Mouse (Mus musculus) frontal cortex, adult 2 months (tissue): ENCODE results near the gene Ddost. TPM values are rescaled to one million over a fixed set of nuclear protein-coding genes. Genes with fewer than 3 reads are reported as not detected.

Source experiments
- DNase-seq, 2 experiments: peaks; one replicate each; pipeline ENCODE4 v3.0.0; 2022; ENCODE audit warnings: low spot score in 1 of 2; ENCODE audit errors: extremely low spot score in 1 of 2
- polyA plus RNA-seq: library from polyadenylated mRNA; depleted of rRNA; stranded (reverse); fragments of >200 nt; gene quantifications from 2 replicates; pipeline ENCODE4 v1.2.3, GENCODE M21; 2012

Gene Ddost
- polyA plus RNA-seq, 1 experiment: 93.1 TPM

DNA sequence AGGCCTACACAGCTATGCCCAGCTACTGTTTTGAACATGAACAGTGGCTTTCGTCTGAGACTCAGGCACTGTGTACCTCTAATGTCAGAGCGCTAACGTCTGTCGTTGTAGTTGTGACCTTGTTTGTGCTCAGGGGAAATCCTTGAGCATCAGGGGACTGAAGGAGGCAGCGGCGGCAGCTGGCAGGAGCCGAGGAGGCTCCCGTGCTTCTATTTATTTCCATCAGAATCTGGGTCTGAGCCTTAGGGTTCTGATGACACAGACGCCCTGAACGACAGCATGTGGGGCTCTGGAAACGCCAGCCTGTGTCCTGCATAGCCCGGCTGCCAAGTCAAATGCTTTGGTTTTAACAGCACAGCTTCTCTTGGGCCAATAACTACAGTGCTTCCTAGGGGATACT, 30.5 kb downstream of the Ddost start:
- no peak for DNase-seq

DNA sequence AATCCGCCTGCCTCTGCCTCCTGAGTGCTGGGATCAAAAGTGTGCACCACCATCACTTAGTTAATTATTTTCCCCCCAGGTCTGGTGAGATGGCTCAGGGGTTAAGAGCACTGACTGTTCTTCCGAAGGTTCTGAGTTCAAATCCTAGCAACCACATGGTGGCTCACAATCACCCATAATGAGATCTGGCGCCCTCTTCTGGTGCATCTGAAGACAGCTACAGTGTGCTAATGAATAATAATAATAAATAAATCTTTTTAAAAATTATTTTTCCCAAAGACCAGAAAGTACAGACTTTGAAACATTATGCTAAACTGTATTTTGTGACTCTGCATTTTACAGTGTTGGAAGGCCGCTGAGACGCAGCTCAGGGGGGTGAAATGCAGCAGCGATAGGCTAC, 31.1 kb downstream of the Ddost start:
- DNase-seq: no peak

DNA sequence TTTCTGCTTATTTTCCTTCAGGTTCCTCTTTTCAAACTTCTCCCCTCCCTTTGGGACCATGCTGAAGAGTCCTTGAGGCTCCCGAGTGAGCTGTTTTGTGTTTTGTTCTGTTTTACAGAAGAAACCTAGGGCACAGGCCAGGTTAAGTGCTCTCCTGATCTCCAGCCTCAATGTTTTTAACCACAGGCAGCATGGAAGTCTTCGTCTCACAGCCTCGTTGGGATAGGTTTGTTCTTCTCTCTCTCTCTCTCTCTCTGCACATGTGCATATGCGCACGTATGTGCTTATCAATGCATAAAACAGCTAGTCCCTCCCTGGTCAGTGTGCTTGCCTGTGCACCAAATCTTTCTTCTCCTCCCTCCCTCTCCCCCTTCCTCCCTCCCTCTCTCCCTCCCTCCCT, 32.3 kb downstream of the Ddost start:
- no peak for DNase-seq

DNA sequence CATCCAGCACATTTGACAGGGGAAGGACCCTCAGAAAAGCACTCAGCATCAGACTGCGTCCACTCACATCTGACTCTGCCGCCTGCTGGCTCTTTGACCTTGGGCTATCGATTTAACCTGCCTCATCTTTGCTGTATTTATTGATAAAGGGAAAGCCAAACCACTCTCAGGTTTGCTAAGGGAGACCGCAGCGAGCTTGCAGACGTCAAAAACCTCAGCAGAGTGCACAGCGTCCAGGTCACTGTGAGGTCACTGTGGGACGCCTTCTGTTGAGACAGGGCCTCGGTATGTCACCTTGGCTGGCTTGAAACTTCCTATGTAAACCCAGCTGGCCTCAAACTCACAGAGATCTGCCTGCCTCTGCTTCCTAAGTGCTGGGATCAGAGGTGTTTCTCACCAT, 32.8 kb downstream of the Ddost start:
- no peak for DNase-seq

DNA sequence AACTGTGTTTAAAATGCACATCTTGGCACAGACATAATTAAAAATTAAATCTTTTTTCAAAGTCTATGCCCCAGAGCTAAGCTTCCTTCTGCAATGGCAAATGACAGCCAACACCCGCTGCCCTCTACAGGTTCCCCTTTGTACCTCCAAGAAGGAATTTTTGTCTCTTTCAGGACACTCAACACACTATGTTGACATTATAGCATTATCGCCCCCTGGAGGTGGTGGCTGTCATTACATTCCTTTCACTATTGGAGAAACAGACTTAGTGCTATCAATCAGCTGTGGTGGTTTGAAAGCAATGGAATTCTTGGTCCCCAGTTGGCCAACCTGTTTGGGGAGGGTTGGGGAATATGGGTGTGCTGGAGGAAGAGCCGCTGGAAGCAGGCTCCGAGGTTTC, 35.4 kb downstream of the Ddost start:
- DNase-seq: peak in 1 of 2 experiments; percentile 81

DNA sequence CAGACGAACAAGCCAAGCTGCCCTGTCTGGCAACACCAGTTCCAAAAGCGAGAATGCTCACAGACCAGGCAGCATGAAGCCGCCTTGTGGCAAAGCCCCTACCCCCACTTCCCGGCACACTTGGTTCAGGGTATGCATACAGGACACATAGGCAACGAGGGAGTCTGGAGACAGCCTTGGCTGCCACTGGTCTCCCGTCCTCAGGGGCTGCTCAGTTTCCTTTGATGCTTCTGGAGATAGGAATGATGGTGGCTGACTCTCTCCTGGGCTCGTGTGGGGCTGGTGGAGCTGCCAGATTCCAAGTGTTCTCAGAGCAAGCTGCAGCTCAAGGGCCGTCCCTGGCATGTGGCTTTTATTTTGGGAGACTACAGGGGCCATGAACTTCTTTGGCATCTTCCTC, 36.9 kb downstream of the Ddost start:
- no peak for DNase-seq

DNA sequence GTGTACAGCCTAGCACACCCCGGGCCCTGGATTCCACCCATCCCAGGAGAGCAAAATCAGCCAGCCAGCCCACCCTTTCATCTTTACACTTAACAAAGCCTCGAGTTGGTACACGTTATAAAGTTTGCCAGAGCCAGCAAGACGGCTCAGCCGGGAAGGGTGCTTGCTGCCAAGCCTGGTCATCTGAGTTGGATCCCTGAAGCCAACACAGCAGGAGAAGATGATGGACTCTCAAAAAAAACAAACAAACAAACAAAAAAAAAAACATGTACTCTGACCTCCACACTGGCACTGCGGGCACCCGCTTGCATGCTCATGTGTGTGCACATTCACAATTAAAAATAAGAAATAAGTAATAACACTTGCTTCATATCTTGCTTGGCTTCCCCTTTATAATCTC, 37.5 kb downstream of the Ddost start:
- no peak for DNase-seq

DNA sequence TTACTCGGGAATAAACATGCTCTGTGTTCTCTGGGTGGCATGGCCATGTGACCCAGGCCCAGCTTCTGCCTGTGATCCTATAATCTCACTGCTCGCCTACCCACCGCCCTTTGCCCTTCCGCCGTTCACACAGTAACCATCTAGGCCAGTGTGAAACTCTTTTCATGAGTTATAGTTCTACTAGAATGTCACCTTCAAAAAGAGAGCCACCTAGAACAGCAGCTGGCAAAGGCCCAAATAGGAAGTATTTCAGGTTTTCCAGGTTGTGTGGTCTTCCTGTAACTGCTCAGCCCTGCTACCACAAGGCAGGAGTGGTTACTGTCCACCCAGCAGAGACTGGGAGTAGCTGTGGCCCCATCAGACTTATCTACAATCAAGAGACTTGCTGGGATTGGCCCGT, 38.2 kb downstream of the Ddost start:
- DNase-seq: no peak

DNA sequence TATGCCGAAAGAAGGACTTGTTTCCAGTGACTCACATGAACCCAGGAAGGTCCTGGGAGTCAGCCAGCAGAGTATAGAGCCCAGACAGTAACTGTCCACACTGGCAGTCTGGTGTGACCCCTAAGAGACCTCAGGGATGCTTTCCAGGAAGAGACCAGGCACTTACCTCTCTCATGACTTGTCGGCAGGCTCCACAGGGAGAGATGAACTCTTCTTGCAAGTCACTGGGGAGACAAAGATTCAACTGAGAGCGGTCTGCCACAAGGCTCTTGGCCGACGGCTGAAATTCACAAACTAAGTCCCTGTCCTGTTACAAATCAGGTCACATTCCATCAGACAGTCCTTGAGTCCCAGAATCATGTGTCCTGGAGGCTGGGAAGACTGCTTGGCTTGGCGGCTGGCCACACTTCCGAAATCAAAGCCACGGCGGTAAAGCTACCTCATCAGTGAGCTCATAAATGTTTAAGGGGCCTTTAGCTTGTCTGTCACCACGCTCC, 38.9 kb downstream of the Ddost start:
- DNase-seq: no peak

DNA sequence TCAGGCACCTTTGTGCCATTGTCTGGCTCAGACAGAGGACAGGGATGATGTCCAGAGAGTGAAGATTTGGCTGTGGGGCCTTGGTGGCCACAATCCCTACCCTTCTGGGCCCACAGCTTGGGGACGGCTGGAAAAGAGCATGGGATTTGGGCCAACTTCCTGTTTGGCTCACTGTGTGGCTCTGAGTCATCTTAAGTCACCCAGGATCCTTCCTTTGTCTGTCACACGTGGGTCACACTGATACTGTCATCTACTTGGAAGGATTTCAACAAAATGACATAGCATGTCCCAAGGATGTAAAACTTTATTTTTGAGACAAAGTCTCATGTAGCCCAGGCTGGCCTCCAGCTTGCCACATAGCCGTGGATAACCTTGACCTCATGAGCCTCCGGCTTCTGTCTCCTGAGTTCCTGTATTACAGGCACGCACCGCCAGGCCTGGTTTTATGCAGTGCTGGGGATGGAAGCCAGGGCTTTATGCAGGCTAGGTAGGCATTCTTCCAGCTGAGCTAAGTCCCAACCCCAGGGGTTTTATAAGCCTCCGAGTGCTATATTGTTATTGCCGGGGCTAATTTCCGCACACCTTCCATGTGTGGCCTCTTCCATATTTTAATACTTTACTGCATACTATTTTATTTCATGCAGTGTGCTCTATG, 40.5 kb downstream of the Ddost start:
- no peak for DNase-seq

DNA sequence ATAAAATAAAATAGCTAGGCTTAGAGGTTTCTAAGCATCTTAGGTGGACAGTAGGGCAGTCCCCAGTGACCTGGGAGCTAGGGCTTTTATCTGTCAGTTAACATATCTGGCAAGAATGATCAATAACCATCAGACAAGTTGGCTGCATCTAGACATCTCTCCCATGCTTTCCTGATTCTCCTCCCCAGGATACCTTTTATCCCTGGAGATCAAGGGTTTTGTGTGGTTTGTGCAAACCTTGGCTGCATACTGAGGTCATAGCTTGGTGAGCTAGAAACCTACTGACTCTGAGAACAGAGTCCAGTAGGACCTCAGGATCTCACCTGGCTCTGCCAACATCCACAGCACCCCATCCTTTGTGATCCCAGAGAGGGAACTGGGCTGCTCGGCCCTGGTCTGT, 42.8 kb downstream of the Ddost start:
- DNase-seq: no peak

DNA sequence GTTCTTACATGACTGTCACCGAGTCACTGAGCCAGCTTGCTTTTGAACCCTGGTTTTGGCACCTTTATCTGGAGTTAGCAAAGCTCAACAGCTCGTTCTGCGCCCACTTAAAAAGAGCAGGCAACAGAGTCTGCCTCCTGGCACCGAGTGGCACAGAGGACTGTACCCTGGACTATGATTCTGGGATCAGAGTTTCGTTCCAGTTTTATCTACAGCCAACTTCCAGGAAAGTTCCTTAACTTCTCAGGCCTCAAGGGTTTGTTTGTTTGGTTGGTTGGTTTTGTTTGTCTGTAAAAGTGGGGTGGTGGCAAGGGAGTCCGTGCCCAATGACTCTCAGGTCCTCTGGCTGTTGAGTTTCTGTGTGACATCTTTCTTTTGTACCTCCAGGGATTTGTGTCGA, 44.2 kb downstream of the Ddost start:
- DNase-seq: no peak

DNA sequence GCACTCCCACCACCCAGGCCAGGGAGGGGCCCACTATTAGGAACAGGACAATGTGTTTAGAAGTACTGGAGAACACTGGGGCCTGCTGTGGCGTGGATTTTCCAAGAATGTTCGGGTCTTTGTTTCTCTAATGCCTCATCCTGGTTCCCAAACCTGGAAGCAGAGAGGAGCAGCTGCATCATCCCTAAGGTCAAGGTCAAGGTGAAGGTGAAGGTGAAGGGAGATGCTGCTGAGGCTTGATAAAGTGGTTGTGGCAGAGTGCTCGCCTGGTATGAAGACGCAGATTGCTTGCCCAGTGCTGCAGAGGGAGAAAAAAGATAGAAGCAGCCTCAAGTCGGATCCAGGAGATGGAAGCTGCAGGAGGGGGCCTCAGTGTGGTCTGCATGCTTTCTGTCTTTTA, 47.3 kb downstream of the Ddost start:
- no peak for DNase-seq

DNA sequence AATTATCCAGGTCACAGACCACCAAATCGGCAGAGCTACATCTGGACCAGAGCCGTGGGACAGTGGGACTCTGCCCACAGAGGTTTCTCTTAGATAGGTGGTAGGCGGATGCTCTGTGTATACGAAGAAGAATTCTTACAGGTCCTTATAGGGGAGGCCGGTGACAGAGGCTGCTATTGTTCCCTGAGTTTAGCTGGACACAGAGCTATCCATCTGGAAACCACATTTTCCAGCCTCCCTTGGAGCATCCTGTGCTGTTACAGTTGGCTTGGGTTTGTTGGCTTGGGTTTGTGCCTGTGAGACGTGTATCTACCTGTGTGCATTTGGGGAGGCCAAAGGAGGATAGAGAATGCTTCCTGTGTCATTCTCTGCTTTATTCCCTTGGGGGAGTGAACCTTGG, 48.2 kb downstream of the Ddost start:
- no peak for DNase-seq

DNA sequence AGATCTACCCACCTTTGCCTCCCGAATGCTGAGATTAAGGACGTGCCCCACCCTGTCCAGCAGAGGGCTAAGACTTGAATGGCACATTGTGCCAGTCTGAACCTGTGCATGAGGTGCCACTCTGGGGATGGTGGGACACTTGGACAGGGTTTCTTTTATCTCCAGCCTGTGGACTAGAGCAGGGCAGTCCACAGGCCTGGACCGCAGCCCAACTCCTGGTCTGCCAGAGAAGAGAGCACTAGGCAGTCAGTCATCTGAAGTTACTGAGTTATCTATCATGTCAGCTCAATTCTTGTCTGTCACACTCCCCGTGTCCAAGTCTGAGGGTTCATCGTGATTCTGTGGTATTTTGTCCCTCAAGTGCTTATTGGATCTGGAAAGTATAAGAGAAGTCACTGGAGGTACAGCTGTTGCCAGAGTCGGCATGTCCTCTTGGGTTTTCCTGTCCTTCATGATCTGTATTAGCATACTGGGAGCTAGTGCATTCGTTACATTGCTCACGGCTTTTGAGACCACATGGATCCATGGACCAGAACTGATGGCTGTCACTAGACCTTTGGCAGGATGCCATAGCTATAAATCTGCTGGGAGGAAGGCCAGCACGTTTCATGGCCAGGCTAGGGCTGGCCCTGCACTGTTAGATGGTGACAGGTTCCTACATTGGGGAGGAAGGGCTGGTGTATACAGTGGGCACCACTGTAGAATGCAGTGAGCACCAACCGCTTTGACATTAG, 49.1 kb downstream of the Ddost start:
- no peak for DNase-seq

DNA sequence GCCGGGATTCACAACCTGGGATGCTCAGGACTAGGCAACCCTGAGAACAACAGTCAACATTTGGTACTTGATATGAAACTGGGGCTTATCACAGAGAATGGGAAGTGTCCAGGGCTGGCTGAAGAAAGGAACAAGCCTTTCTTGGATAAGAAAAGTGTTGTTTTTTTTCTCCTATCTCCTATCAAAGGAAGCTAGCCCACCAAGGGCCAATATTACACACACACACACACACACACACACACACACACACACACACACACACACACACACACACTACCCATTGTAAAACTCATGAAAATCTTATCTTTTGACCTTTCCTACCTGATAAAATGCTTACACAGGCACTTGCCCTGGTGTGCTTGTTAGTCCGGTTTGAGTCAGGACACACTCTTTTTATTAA, 51.0 kb downstream of the Ddost start:
- DNase-seq: no peak

DNA sequence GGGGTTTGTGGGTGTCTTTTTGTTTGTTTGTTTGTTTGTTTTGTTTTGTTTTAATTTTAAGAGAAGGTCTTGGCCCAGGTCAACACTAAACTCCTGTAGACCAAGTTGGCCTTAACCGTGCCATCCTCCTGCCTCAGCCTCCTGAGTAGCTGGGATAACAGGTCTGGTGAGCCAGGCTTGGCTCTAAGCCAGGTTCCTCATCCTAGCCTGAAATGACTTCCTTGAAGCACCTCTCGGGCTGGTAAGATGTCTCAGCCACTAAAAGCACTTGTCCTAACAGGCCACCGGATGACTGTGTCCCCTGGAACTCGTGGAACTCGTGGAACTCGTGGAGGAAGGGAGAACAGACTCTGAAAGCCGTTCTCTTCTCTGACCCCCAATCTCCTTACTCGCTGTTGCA, 51.6 kb downstream of the Ddost start:
- DNase-seq: no peak

DNA sequence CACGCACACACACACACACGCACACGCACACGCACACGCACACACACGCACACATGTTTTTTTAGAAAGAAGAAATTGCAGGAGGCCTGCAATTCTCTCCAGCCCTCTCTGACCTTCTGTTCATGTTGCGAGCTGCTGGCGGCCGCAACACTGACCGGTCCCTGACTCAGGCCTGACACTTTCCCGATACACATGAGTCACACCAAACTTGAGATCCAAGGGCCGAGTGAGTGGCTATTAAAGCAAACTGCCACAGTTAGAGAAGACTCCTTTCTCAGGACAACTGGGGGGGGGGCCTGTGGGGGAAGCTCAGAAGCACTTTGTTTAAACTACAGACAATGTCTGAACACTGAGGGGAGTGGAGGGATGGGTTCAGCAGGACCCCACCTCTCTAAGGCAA, 52.0 kb downstream of the Ddost start:
- no peak for DNase-seq

DNA sequence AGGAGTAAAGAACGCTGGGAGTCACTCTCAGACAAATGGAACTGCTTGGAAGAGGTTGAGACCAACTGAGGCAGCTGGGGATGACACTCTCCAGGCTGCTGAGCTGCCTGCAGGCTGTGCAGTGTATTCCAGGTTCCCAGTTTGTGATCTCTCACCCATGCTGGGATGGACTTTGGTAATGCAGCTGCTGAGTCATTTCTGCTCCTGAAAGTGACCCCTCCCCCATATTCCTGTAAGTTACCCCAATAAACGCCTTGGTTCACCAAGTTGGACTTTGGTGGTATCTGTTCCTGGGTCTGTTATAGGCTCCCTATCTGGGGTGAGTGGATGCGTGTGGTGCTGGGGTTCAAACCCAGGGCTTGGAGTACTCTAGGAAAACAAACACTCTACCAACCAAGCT, 53.6 kb downstream of the Ddost start:
- DNase-seq: no peak

DNA sequence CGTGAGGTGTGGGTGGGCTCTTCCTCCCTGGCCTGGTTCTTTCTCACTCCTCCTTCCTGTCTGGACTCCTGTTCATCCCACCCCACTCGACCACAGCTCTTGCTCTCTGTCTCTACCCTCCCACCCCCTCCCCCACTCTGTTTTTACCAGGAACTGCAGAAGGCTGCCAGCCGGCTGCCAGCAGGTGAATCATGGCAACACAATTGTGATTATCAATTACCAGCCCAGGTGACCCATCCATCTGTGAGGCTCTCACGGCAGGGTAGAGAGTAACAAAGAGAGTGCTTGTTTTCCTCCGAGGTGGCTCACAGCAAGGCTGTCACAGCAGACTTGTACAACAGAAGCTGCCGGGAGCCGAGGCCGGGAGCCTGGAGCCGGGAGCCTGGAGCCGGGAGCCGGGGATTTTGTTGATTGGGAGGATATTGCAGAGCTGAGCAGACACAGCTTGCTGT, 56.9 kb downstream of the Ddost start:
- DNase-seq: peak in 1 of 2 experiments; percentile 33
